Mouse (Mus musculus) stomach, embryonic 14.5 days (tissue): ENCODE results near the gene Gzma. TPM values are rescaled to one million over a fixed set of nuclear protein-coding genes. Genes with fewer than 3 reads are reported as not detected.

Experiments
- ATAC-seq: fragments of 200-750 bp; cut with Nextera tagmentation; 2 replicates; pipeline ENCODE4 v1.8.0; 2017; ENCODE audit warnings: low read depth, moderate TSS enrichment; ENCODE audit not compliant: insufficient number of reproducible peaks, insufficient read depth, low FRiP score
- H3K27ac ChIP-seq: fragments of 300-500 bp; sonication (generic); 2 replicates; pipeline ENCODE4 v1.5.1; 2014; ENCODE audit warnings: mild to moderate bottlenecking, low read length, moderate library complexity, mixed read lengths
- H3K27me3 ChIP-seq: fragments of 300-500 bp; sonication (generic); 2 replicates; pipeline ENCODE4 v1.6.1; 2014; ENCODE audit warnings: low read length, control low read depth, mixed read lengths; ENCODE audit not compliant: control insufficient read depth, insufficient read depth
- H3K36me3 ChIP-seq: fragments of 300-500 bp; sonication (generic); 2 replicates; pipeline ENCODE4 v1.6.1; 2014; ENCODE audit warnings: mild to moderate bottlenecking, control low read depth, low read length, moderate library complexity, mixed read lengths; ENCODE audit not compliant: control insufficient read depth, insufficient read depth
- H3K4me1 ChIP-seq: fragments of 300-500 bp; sonication (generic); 2 replicates; pipeline ENCODE4 v1.6.1; 2014; ENCODE audit warnings: low read length, control low read depth, mixed read lengths; ENCODE audit not compliant: control insufficient read depth, insufficient read depth
- H3K4me2 ChIP-seq: fragments of 300-500 bp; sonication (generic); replicated peaks from 2 replicates; pipeline ENCODE4 v1.6.1; 2014; ENCODE audit warnings: low read depth, low read length, control low read depth
- H3K4me3 ChIP-seq: fragments of 300-500 bp; sonication (generic); 2 replicates; pipeline ENCODE4 v1.5.1; 2014; ENCODE audit warnings: low read depth, low read length, control low read depth
- H3K9ac ChIP-seq: fragments of 300-500 bp; sonication (generic); replicated peaks from 2 replicates; pipeline ENCODE4 v1.6.1; 2014; ENCODE audit warnings: low read depth, mild to moderate bottlenecking, control low read depth, low read length, moderate library complexity, mixed read lengths
- H3K9me3 ChIP-seq: fragments of 300-500 bp; sonication (generic); 2 replicates; pipeline ENCODE4 v1.6.1; 2016; ENCODE audit warnings: low read depth, low read length, control low read depth; ENCODE audit not compliant: control insufficient read depth
- WGBS: fragments of 180-500 bp; shearing (Covaris S2); extraction: QIAGEN DNeasy Blood & Tissue Kit; methylation state at CpG from one replicate; pipeline ENCODE4 v1.1.7; 2014; 5-methylcytosine and 5-hydroxymethylcytosine counted together
- polyA plus RNA-seq: library from polyadenylated mRNA; unstranded; fragments of >200 nt; fragmentation: Nextera tagmentation; extraction: Ambion mirVana; gene quantifications from 2 replicates; pipeline ENCODE4 v1.2.1, GENCODE M21; 2014

Gene Gzma
- polyA plus RNA-seq, 1 experiment from 2014 or later: not detected

- 67% methylated on average over 3 of the region's 3 CpGs for WGBS
- H3K9ac ChIP-seq: no peak overlapping the region
- no peak for ATAC-seq
- H3K4me3 ChIP-seq: no peak overlapping the region
- H3K36me3 ChIP-seq: no peaks in the 10 kb centered on the region
- no peak overlapping the region for H3K27ac ChIP-seq
- no peak overlapping the region for H3K4me2 ChIP-seq
- H3K4me1 ChIP-seq: no peaks in the 10 kb centered on the region
- H3K9me3 ChIP-seq: no peaks in the 10 kb centered on the region
- no peaks in the 10 kb centered on the region for H3K27me3 ChIP-seq
Observed at GRCm38 (mm10) chr13:113097011-113097410, 3.8 kb downstream of the Gzma start.

GRCm38 (mm10) chr13:113094618-113095017 is 6.2 kb downstream of the Gzma start:
- H3K9ac ChIP-seq: no peak overlapping the region
- no peak overlapping the region for H3K4me2 ChIP-seq
- no peaks in the 10 kb centered on the region for H3K27me3 ChIP-seq
- H3K4me3 ChIP-seq: no peak overlapping the region
- H3K27ac ChIP-seq: no peak overlapping the region
- WGBS: 83% methylated on average over 1 of the region's 1 CpGs
- H3K4me1 ChIP-seq: no peaks in the 10 kb centered on the region
- H3K36me3 ChIP-seq: no peaks in the 10 kb centered on the region
- no peak for ATAC-seq
- no peaks in the 10 kb centered on the region for H3K9me3 ChIP-seq

DNA sequence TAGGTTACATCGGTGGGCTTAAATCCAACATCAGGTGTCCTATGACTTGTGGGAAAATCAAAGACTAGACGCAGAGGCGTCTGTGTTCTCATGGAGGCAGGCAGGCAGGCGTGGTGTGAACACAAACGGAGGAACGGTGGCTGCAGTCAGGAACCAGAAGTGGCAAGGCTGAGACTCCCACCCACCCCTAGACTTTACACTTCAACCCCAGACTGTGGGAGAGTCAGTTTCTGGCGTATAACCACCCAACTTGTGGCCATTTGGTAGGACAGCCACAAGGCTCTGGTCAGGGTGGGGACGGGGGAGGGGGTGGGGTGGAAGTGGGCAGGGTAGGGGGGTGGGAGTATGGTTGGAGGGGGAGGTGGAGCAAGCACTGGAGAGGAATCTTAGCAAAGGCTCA is 10.3 kb downstream of the Gzma start:
- Histone ChIP-seq H3K27me3 (no peaks in the 10 kb centered on the region), H3K4me1 (no peaks in the 10 kb centered on the region), H3K4me3 (no peak overlapping the region), H3K27ac (no peak overlapping the region), H3K9ac (no peak overlapping the region), H3K36me3 (no peaks in the 10 kb centered on the region), H3K4me2 (no peak overlapping the region), H3K9me3 (no peaks in the 10 kb centered on the region)
- WGBS: 54% methylated on average over 8 of the region's 8 CpGs
- no peak for ATAC-seq

- Histone ChIP-seq H3K4me3 (no peak overlapping the region), H3K27me3 (no peaks in the 10 kb centered on the region), H3K27ac (no peak overlapping the region), H3K9ac (no peak overlapping the region), H3K4me1 (no peaks in the 10 kb centered on the region), H3K36me3 (no peaks in the 10 kb centered on the region), H3K9me3 (no peaks in the 10 kb centered on the region), H3K4me2 (no peak overlapping the region)
- ATAC-seq: no peak
- 72% methylated on average over 13 of the region's 13 CpGs for WGBS
Observed at GRCm38 (mm10) chr13:113087226-113088017, 13.4 kb downstream of the Gzma start.

DNA sequence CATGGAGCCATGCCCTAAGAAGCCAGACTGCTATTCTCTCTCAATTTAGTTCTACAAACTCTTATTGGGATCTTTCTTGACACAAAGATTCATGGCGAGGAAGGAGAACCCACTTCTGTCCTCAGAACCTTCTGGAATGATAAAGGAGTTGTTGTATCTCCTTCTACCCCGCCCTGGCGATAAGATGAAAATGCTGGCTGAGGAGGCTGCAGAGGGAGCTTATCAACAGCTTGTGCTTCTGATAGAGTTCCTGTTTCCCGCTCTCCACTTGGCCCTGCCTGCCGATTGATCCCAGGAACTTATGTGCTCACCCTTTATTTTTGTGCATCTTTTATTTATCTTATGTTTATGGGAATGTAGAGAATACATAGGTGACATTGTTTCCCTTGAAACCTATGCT is 16.0 kb downstream of the Gzma start:
- Histone ChIP-seq H3K4me2 (no peak overlapping the region), H3K9me3 (no peaks in the 10 kb centered on the region), H3K4me3 (no peak overlapping the region), H3K9ac (no peak overlapping the region), H3K27ac (no peak overlapping the region), H3K36me3 (no peaks in the 10 kb centered on the region), H3K4me1 (no peaks in the 10 kb centered on the region), H3K27me3 (no peaks in the 10 kb centered on the region)
- no peak for ATAC-seq
- 66% methylated on average over 5 of the region's 5 CpGs for WGBS

DNA sequence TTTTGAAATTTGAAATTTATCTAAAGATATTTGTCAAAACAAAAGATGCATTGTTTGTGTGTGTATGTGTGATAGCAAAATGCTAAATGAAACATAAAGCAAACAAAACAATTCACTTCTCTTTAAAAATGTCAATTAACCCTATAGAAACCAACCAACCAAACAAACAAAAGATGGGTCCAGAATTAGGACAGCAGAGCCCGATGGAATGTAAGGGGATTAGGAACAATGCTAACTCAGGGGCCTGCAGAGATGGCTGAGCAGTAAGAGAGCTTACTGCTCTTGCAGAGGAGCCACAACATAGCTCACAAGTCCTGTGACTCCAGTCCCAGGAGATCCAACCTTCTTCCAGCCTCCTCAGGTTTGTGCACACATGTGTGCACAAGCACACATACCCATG is 18.7 kb downstream of the Gzma start:
- Histone ChIP-seq H3K36me3 (no peaks in the 10 kb centered on the region), H3K4me1 (no peaks in the 10 kb centered on the region), H3K9me3 (no peaks in the 10 kb centered on the region), H3K9ac (no peak overlapping the region), H3K4me2 (no peak overlapping the region), H3K4me3 (no peak overlapping the region), H3K27me3 (no peaks in the 10 kb centered on the region), H3K27ac (no peak overlapping the region)
- 66% methylated on average over 1 of the region's 1 CpGs for WGBS
- no peak for ATAC-seq

- 83% methylated on average over 9 of the region's 9 CpGs for WGBS
- Histone ChIP-seq H3K4me2 (no peak overlapping the region), H3K27me3 (no peaks in the 10 kb centered on the region), H3K4me1 (no peaks in the 10 kb centered on the region), H3K9ac (no peak overlapping the region), H3K4me3 (no peak overlapping the region), H3K36me3 (no peaks in the 10 kb centered on the region), H3K27ac (no peak overlapping the region), H3K9me3 (no peaks in the 10 kb centered on the region)
- ATAC-seq: no peak
Observed at GRCm38 (mm10) chr13:113079021-113079420, 21.8 kb downstream of the Gzma start.

- H3K27me3 ChIP-seq: no peaks in the 10 kb centered on the region
- 91% methylated on average over 9 of the region's 9 CpGs for WGBS
- ATAC-seq: no peak
Observed at GRCm38 (mm10) chr13:113064542-113064941, 36.2 kb downstream of the Gzma start.

DNA sequence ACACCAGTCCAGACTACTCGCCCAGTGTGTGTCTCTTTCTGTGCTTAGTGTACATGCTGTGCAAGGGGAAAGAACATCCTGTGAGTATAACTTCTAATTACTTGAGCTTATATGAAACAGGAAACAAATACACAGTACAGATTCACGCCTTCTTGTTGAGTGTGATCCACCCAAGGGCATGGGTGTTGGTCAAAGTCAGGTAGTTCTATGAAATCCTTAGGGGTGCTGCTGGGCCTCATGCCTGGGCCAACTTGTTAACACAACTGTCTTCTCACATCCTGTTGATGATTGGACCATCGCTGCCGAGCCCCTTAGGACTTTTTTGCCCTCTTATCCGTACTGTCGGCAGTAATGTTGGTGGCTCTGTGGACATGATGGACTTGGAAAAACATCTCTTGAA is 39.0 kb downstream of the Gzma start:
- no peak for ATAC-seq

More at GRCm38 (mm10) chr13:113064542-113064941, 36.2 kb downstream of the Gzma start:
- Histone ChIP-seq H3K4me3 (no peak overlapping the region), H3K9ac (no peak overlapping the region), H3K4me2 (no peak overlapping the region), H3K9me3 (no peaks in the 10 kb centered on the region), H3K36me3 (no peaks in the 10 kb centered on the region), H3K27ac (no peak overlapping the region), H3K4me1 (no peaks in the 10 kb centered on the region)

More for the DNA sequence above, 39.0 kb downstream of the Gzma start:
- H3K36me3 ChIP-seq: no peaks in the 10 kb centered on the region
- no peak overlapping the region for H3K4me2 ChIP-seq
- no peak overlapping the region for H3K9ac ChIP-seq
- WGBS: 86% methylated on average over 6 of the region's 6 CpGs
- H3K4me1 ChIP-seq: no peaks in the 10 kb centered on the region
- H3K4me3 ChIP-seq: no peak overlapping the region
- no peaks in the 10 kb centered on the region for H3K9me3 ChIP-seq
- no peak overlapping the region for H3K27ac ChIP-seq
- no peaks in the 10 kb centered on the region for H3K27me3 ChIP-seq
